Mouse (Mus musculus): ENCODE data around the gene Gm9844.
"Not testable (repeated sequence)": the region's sequence is repeated elsewhere in the genome, so short reads cannot be mapped to it uniquely, and the experiment has no call there.

DNA sequence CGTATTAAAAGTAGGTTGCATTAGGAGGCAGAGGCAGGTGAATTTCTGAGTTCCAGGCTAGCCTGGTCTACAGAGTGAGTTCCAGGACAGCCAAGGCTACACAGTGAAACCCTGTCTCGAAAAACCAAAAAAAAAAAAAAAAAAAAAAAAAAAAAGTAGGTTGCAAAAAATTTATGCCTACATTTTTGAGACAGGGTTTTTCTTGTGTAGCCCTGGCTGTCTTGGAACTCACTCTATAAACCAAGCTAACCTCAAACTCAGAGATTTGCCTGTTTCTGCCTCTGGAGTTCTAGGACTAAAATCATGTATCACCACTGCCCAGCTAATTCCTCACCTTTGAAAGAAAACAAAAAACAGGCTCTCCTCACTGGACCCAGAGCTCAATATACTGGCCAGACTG lies 33.7 kb downstream of the Gm9844 start:
- TF ChIP-seq CTCF (conservative IDR thresholded peaks at IDR 0.05; ENCODE audit: low read length); NANOG (IDR thresholded peaks at IDR 0.05; ENCODE audit: borderline replicate concordance, low read length); POU5F1 (IDR thresholded peaks at IDR 0.05; ENCODE audit: borderline replicate concordance, low read length): not testable (repeated sequence)

All from E14TG2a.4 (cell line).